Mouse (Mus musculus) intestine, embryonic 14.5 days (tissue): Measurements from ENCODE around the gene Sez6. TPM values are rescaled to one million over a fixed set of nuclear protein-coding genes. Genes with fewer than 3 reads are reported as not detected.

Experiments used
- ATAC-seq: fragments of 200-750 bp; cut with Nextera tagmentation; replicated peaks from 2 replicates; pipeline ENCODE4 v1.8.0; 2017; ENCODE audit warnings: low read depth, moderate number of reproducible peaks, moderate TSS enrichment, moderate library complexity; ENCODE audit not compliant: low FRiP score, low TSS enrichment
- DNase-seq: peaks from one replicate; pipeline ENCODE4 v3.0.0-alpha.2; 2018; ENCODE audit warnings: low spot score
- H3K27ac ChIP-seq: fragments of 300-500 bp; sonication (generic); 2 replicates; pipeline ENCODE4 v1.5.1; 2014; ENCODE audit warnings: low read depth, mild to moderate bottlenecking, control low read depth
- H3K27me3 ChIP-seq: fragments of 300-500 bp; sonication (generic); replicated peaks from 2 replicates; pipeline ENCODE4 v1.6.1; 2014; ENCODE audit warnings: low read length, control low read depth; ENCODE audit not compliant: control insufficient read depth, insufficient read depth
- H3K36me3 ChIP-seq: fragments of 300-500 bp; sonication (generic); 2 replicates; pipeline ENCODE4 v1.6.1; 2014; ENCODE audit warnings: low read length, control low read depth; ENCODE audit not compliant: control insufficient read depth, insufficient read depth
- H3K4me1 ChIP-seq: fragments of 300-500 bp; sonication (generic); replicated peaks from 2 replicates; pipeline ENCODE4 v1.6.1; 2014; ENCODE audit warnings: low read length, control low read depth, mixed read lengths; ENCODE audit not compliant: control insufficient read depth, insufficient read depth
- H3K4me2 ChIP-seq: fragments of 300-500 bp; sonication (generic); 2 replicates; pipeline ENCODE4 v1.6.1; 2014; ENCODE audit warnings: low read length
- H3K4me3 ChIP-seq: fragments of 300-500 bp; sonication (generic); 2 replicates; pipeline ENCODE4 v1.5.1; 2014; ENCODE audit warnings: low read depth, low read length, control low read depth, mixed read lengths
- H3K9ac ChIP-seq: fragments of 300-500 bp; sonication (generic); 2 replicates; pipeline ENCODE4 v1.6.1; 2014; ENCODE audit warnings: mild to moderate bottlenecking, low read length
- H3K9me3 ChIP-seq: fragments of 300-500 bp; sonication (generic); 2 replicates; pipeline ENCODE4 v1.6.1; 2016; ENCODE audit warnings: low read length, control low read depth; ENCODE audit not compliant: control insufficient read depth
- WGBS: fragments of 180-500 bp; shearing (Covaris S2); extraction: QIAGEN DNeasy Blood & Tissue Kit; methylation state at CpG from one replicate; pipeline ENCODE4 v1.1.7; 2014; 5-methylcytosine and 5-hydroxymethylcytosine counted together
- polyA plus RNA-seq: library from polyadenylated mRNA; unstranded; fragments of >200 nt; fragmentation: Nextera tagmentation; extraction: Ambion mirVana; gene quantifications from 2 replicates; pipeline ENCODE4 v1.2.1, GENCODE M21; 2014

Sez6 gene
- polyA plus RNA-seq, 1 experiment from 2014 or later = 1.4 TPM

DNA sequence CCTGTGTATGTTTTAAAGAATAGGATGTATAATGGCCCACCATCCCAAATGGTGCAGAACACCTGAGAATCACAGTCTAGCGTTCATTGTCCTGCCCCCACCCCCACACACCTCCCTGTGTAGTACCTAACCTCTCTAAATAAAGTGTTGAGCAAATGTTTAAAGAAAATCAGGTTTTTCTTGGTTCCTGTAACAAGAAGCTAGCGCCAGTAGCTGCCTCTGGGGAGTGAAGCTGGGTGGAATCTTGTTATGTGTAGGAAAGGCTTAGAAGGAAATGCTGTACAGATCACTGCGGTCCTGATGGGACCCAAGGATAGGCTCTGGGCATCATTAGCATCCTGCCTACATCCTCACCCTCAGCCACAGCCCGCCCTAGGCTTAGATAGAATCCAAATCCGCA is 29.2 kb upstream of the Sez6 start:
- Histone ChIP-seq H3K9me3 (no peaks in the 10 kb centered on the region), H3K27me3 (peaks cover 9% of the 10 kb centered on the region; the same call in 1 of the 2 replicates), H3K27ac (no peak overlapping the region), H3K4me1 (no peaks in the 10 kb centered on the region; the same call in 1 of the 2 replicates), H3K4me3 (no peak overlapping the region), H3K36me3 (no peaks in the 10 kb centered on the region), H3K4me2 (no peak overlapping the region), H3K9ac (no peak overlapping the region)
- DNase-seq (no peak), ATAC-seq (no peak)
- 52% methylated on average over 5 of the region's 5 CpGs for whole genome bisulfite sequencing

DNA sequence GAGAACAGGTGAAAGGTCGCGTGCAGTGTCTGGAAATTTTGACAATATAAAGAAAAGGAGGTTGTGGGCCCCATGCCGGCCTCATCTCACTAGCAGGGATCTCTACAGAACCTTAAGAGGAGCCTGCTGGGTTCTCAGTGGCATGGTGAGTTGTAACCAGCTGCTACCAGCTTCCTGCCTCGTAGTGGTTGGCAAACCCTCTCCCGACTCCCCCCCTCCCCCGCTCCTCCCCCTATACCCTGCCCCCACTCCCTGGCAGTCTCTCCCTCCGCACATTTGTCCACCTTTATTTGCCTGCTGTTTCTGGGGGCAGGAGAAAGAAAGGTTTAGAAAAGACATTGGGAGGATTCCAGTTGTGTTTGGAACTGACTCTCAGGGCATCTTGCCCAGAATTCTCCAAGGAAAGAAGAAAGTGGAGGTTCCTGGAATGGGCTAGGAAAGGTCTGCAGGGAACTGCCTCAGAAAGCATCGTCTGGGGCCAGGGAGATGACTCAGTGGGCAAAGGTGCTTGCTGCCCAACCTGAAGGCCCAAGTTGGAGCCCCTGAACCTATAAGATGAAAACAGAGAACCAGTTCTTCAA is 28.7 kb upstream of the Sez6 start:
- Histone ChIP-seq H3K4me1 (no peaks in the 10 kb centered on the region; the same call in 1 of the 2 replicates), H3K9me3 (no peaks in the 10 kb centered on the region), H3K4me2 (no peak overlapping the region), H3K36me3 (no peaks in the 10 kb centered on the region), H3K27ac (no peak overlapping the region), H3K9ac (no peak overlapping the region), H3K4me3 (no peak overlapping the region), H3K27me3 (peaks cover 5% of the 10 kb centered on the region; the same call in 1 of the 2 replicates)
- ATAC-seq (no peak), DNase-seq (no peak)
- 49% methylated on average over 8 of the region's 8 CpGs for WGBS

DNA sequence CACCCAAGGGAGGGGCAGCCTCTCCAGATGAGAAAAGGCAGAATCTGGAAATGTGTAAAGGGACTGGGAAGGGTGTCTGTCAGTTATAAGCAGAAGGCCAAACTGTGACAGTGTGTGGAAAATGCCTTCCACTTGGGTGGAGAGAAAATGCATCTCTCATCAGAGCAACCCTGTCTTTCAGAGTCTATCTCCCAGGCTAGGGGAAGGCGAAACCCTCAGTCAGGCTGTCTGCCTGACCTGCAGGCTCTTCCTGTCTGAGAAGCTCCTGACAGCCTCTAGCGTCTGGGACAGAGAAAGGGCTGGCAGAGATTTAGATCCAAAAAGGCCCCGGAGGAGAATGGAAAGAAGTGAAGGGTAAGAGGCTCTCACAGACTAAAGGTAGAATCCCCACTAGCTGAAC is 26.8 kb upstream of the Sez6 start:
- no peak for ATAC-seq
- H3K27me3 ChIP-seq = no peaks in the 10 kb centered on the region
- no peak overlapping the region for H3K4me2 ChIP-seq
- no peak overlapping the region for H3K4me3 ChIP-seq
- H3K9ac ChIP-seq = no peak overlapping the region
- DNase-seq = no peak
- no peak overlapping the region for H3K27ac ChIP-seq
- H3K36me3 ChIP-seq = no peaks in the 10 kb centered on the region
- H3K4me1 ChIP-seq = no peaks in the 10 kb centered on the region; the same call in 1 of the 2 replicates
- no peaks in the 10 kb centered on the region for H3K9me3 ChIP-seq
- 31% methylated on average over 3 of the region's 3 CpGs for WGBS

DNA sequence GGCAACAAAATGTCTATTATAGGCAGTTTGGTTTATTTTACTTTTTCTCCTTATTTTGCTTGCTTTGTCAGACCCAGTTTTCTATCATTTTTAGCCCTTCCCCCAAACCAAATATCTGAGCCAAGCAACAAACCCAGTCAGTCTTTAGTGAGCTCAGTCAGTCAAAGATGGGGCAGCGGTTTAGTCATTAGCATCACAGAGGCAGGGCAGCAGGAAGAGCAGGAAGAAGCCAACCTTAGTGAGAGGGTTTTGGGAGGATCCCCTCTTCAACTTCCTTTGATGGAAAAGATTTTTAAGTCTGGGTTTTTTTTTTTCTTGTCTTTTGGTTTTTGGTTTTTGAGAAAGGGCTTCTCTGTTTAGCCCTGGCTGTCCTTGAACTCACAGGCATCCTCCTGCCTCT is 25.9 kb upstream of the Sez6 start:
- Histone ChIP-seq H3K9me3 (no peaks in the 10 kb centered on the region), H3K4me3 (no peak overlapping the region), H3K27me3 (no peaks in the 10 kb centered on the region), H3K9ac (no peak overlapping the region), H3K4me1 (no peaks in the 10 kb centered on the region; the same call in 1 of the 2 replicates), H3K27ac (no peak overlapping the region), H3K4me2 (no peak overlapping the region), H3K36me3 (no peaks in the 10 kb centered on the region)
- ATAC-seq (no peak), DNase-seq (no peak)
- WGBS = 60% methylated on average over 1 of the region's 1 CpGs

DNA sequence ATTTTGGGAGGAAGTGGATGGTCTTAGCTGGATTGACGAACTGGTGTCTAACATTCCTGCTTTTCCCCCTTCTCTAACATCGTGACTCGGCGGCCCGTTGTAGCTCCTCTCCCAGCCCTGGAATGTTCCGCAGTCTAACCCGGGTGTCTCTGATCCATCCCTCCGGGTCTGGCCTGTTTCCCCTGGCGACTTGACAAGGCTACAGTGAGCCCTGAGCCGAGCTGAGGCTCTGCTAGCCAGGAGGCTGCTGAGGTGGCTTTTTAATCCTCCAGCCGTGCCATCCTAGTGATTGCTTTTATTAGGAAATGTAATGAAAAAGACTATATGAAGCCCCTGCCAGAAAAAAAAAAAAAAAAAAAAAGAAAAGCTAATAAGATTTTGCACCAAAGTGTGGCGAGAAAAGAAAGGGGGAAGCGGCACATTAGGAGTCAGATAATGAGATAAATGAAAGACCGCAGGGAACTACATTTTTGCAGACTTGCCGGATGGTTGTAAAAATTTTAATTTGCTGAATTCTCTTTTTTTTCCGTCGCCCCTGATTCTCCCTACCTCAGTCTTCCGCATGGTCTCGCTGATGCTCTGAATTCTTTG is 24.4 kb upstream of the Sez6 start:
- ATAC-seq (no peak), DNase-seq (no peak)
- H3K4me1 ChIP-seq = no peaks in the 10 kb centered on the region; the same call in 1 of the 2 replicates
- 45% methylated on average over 19 of the region's 19 CpGs for WGBS
- no peaks in the 10 kb centered on the region for H3K36me3 ChIP-seq
- H3K27me3 ChIP-seq = no peaks in the 10 kb centered on the region
- no peak overlapping the region for H3K27ac ChIP-seq
- no peaks in the 10 kb centered on the region for H3K9me3 ChIP-seq
- H3K4me3 ChIP-seq = no peak overlapping the region
- no peak overlapping the region for H3K9ac ChIP-seq
- H3K4me2 ChIP-seq = no peak overlapping the region

DNA sequence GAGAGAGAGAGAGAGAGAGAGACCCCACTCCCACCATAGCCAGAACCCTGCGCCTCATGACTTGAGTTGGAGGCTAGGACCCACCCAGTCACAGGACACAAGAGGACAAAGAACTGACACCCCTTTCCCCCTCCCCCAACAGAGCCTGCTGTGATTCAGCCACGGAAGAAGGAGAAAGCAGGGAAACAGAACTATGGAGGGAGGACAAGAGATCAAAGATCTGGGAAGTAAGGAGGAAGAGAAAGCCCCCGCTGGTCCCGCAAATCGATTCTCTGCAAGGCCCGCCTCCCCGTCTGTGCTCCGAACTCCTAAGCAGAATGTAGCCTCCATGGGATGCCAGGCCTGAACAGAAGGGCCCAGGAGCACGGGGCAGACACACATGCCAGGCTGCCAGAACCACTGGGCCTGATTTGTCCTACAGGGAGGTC is 23.8 kb upstream of the Sez6 start:
- Histone ChIP-seq H3K36me3 (no peaks in the 10 kb centered on the region), H3K4me3 (no peak overlapping the region), H3K27ac (no peak overlapping the region), H3K9ac (no peak overlapping the region), H3K4me2 (no peak overlapping the region), H3K4me1 (no peaks in the 10 kb centered on the region; the same call in 1 of the 2 replicates), H3K9me3 (no peaks in the 10 kb centered on the region), H3K27me3 (no peaks in the 10 kb centered on the region)
- 20% methylated on average over 9 of the region's 9 CpGs for WGBS
- ATAC-seq = no peak
- no peak for DNase-seq

DNA sequence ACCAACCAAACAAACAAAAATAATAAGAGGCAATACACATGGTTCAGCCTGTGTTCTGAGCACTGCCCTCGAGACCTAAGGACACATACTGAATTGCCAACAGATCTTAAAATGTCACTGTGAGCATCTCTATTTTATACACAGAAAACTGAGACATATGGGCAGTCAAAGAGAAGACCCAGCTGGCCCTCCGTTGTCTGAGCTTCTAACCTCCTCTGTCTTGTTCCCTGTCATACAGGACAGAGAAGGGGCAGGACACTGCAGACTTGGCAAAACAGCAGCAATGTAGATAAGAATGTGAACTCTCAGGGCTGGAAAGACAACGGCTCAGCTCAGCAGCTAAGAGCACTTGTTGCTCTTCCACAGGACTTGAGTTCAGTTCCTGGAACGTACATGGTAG is 22.1 kb upstream of the Sez6 start:
- H3K9ac ChIP-seq = no peak overlapping the region
- H3K4me1 ChIP-seq = no peaks in the 10 kb centered on the region; the same call in 1 of the 2 replicates
- no peak overlapping the region for H3K4me2 ChIP-seq
- H3K27me3 ChIP-seq = peaks cover 12% of the 10 kb centered on the region
- H3K4me3 ChIP-seq = no peak overlapping the region
- no peaks in the 10 kb centered on the region for H3K36me3 ChIP-seq
- 59% methylated on average over 4 of the region's 4 CpGs for WGBS
- H3K27ac ChIP-seq = no peak overlapping the region
- no peaks in the 10 kb centered on the region for H3K9me3 ChIP-seq
- ATAC-seq (no peak), DNase-seq (no peak)

DNA sequence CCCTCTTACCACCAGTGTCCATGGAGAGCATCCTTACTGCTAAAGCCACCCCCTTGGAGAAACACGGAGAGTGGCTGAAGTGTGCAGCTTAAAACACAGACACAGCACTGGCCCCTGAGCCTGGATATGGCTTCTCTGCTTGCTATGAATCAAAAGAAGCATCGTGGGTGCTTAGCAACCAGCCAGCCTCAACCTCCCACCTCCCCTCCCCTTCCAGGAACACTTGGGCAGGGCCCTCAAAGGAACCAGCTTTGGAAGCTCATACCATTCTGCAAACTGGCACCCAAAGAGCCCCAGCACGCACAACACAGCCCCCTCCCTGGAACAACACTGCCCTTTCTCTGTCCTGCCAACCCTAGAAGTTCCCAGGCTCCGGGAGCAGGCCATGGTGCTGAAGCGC is 21.2 kb upstream of the Sez6 start:
- Histone ChIP-seq H3K4me1 (no peaks in the 10 kb centered on the region), H3K4me3 (no peak overlapping the region), H3K27me3 (peaks cover 22% of the 10 kb centered on the region), H3K36me3 (no peaks in the 10 kb centered on the region), H3K4me2 (no peak overlapping the region), H3K9ac (no peak overlapping the region), H3K27ac (no peak overlapping the region), H3K9me3 (no peaks in the 10 kb centered on the region)
- DNase-seq (no peak), ATAC-seq (no peak)
- 22% methylated on average over 5 of the region's 5 CpGs for WGBS

DNA sequence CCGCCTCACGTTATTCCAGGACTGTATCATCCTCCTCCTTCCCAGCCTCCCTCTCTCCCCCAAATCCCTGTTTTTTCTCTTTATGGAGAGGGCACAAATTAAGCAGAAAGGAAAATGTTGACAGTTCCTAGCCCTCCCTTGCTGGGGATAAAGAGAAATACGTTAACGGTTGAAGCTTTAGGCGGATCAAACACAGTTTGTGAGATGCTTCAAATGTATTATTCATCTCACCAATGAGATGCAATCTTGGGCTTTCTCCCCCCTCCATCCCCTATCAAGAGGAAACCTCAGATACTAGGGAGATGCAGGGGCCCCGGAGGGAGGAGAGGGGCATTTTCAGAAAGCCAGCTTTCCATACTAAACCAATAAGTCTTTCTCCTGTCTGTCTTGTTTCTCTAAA is 20.8 kb upstream of the Sez6 start:
- Histone ChIP-seq H3K9ac (no peak overlapping the region), H3K4me3 (no peak overlapping the region), H3K4me2 (no peak overlapping the region), H3K4me1 (no peaks in the 10 kb centered on the region), H3K36me3 (no peaks in the 10 kb centered on the region), H3K9me3 (no peaks in the 10 kb centered on the region), H3K27me3 (peaks cover 26% of the 10 kb centered on the region), H3K27ac (no peak overlapping the region)
- DNase-seq = no peak
- WGBS = 20% methylated on average over 6 of the region's 6 CpGs
- no peak for ATAC-seq
